Mouse (Mus musculus) embryonic facial prominence, embryonic 10.5 days (tissue): ENCODE measurements around the gene Sept8. TPM values are rescaled to one million over a fixed set of nuclear protein-coding genes. Genes with fewer than 3 reads are reported as not detected.

Experiments used
- DNase-seq: peaks from one replicate; pipeline ENCODE4 v3.0.0-alpha.2; 2017; ENCODE audit warnings: low spot score
- H3K27ac ChIP-seq: fragments of 300-500 bp; sonication (generic); replicated peaks from 2 replicates; pipeline ENCODE4 v1.5.1; 2016; ENCODE audit warnings: mild to moderate bottlenecking
- H3K27me3 ChIP-seq: fragments of 300-500 bp; sonication (generic); replicated peaks from 2 replicates; pipeline ENCODE4 v1.6.1; 2016; ENCODE audit warnings: low read depth, mild to moderate bottlenecking; ENCODE audit not compliant: poor library complexity, severe bottlenecking
- H3K36me3 ChIP-seq: fragments of 300-500 bp; sonication (generic); replicated peaks from 2 replicates; pipeline ENCODE4 v1.6.1; 2016; ENCODE audit warnings: mild to moderate bottlenecking, moderate library complexity
- H3K4me1 ChIP-seq: fragments of 300-500 bp; sonication (generic); 2 replicates; pipeline ENCODE4 v1.6.1; 2016
- H3K4me3 ChIP-seq: fragments of 300-500 bp; sonication (generic); 2 replicates; pipeline ENCODE4 v1.5.1; 2016; ENCODE audit warnings: mild to moderate bottlenecking, moderate library complexity
- H3K9me3 ChIP-seq: fragments of 300-500 bp; sonication (generic); 2 replicates; pipeline ENCODE4 v1.6.1; 2016; ENCODE audit warnings: mild to moderate bottlenecking
- WGBS: fragments of 180-500 bp; shearing (Covaris S2); methylation state at CpG from one replicate; pipeline ENCODE4 v1.1.7; 2016; 5-methylcytosine and 5-hydroxymethylcytosine counted together
- polyA plus RNA-seq: library from polyadenylated mRNA; unstranded; fragments of >200 nt; fragmentation: Nextera tagmentation; extraction: Ambion mirVana; gene quantifications from 2 replicates; pipeline ENCODE4 v1.2.1, GENCODE M21; 2016

The Sept8 gene
- polyA plus RNA-seq, 1 experiment from 2014 or later: 19.0 TPM

DNA sequence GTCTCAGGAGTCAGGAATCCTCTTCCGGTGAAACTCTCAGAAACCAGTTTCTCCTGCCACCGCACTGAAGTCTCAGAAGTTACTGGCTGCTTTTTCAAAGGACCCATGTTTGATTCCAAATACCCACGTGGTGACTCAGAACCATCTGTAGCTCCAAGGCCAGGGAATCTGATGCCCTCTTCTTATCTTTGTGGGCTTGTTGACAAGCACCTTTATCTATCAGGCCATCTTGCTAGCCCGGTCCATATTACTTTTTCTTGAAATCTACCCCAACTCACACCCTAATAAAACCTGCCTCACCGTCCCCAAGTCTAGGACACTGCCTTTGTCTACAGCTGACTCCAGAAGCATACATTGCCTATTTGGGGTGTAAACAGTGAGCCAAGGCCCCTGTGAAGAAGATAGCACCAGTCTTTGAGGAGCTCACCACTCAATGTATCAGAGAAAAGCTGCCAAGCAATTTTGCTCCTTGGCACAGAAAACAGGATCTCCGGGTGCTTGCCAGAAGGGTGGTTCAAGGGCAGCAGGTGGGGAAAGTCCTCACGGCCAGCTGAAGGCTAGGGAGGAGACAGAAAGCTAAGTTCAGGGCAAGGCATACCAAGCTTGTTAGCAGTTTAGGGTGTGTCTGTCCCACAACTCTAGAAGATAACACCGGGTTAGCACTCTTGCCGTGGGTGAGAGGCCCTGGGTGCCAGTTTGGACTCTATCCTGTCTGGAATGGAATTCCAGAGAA is 35.7 kb upstream of the Sept8 start:
- no peak overlapping the region for H3K4me3 ChIP-seq

DNA sequence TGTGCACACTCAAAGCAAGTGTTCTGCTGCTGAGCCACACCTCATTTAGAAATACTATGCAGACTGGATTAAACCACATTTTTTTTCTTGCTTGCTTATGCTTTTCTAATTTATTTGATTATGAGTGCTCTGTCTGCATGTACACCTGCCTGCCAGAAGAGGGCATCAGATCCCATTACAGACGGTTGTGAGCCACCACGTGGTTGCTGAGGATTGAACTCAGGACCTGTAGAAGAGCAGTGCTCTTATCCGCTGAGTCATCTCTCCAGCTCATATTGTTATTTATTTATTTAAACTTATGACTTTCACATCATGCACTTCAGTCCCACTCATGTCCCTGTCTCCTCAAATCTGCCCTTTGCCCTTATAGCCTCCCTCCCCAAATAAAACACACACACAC is 33.3 kb upstream of the Sept8 start:
- DNase-seq: no peak
- Histone ChIP-seq H3K27me3 (peaks cover 71% of the 10 kb centered on the region), H3K4me3 (no peak overlapping the region), H3K27ac (no peak overlapping the region), H3K36me3 (no peaks in the 10 kb centered on the region), H3K9me3 (no peaks in the 10 kb centered on the region), H3K4me1 (peaks cover 24% of the 10 kb centered on the region)
- WGBS: 41% methylated on average over 3 of the region's 3 CpGs

More for the DNA sequence above, 35.7 kb upstream of the Sept8 start:
- Histone ChIP-seq H3K27ac (no peak overlapping the region), H3K9me3 (peaks cover 8% of the 10 kb centered on the region), H3K27me3 (peaks cover 80% of the 10 kb centered on the region), H3K36me3 (no peaks in the 10 kb centered on the region; the same call in 1 of the 2 replicates), H3K4me1 (peaks cover 36% of the 10 kb centered on the region)
- WGBS: 79% methylated on average over 9 of the region's 9 CpGs
- DNase-seq: no peak

DNA sequence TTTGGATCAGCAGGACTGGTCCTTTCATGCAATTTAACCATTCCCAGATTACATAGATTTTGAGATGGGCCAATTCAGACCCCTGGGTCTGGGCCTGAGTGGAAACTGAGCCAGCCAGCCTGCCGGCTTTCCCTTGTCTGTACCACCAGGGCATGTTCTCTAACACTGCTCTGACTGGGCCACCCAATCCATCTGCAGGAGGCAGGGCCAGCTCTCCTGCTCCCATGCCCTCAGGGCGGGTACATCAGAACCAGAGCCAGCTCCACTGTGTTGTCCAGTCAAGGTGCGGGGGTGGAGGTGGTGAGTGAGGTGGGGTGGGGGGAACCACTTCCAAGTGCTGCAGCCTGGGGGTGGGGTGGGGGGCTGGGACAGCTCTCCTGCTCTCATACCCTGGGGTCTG is 32.7 kb upstream of the Sept8 start:
- no peak overlapping the region for H3K27ac ChIP-seq

GRCm38 (mm10) chr11:53486822-53487594 is 32.0 kb upstream of the Sept8 start:
- no peaks in the 10 kb centered on the region for H3K9me3 ChIP-seq
- peaks cover 32% of the 10 kb centered on the region for H3K4me1 ChIP-seq
- peaks cover 62% of the 10 kb centered on the region for H3K27me3 ChIP-seq
- H3K4me3 ChIP-seq: peak overlapping the region; percentile 46
- DNase-seq: peak; percentile 56
- 8% methylated on average over 27 of the region's 27 CpGs for WGBS
- H3K27ac ChIP-seq: no peak overlapping the region
- no peaks in the 10 kb centered on the region for H3K36me3 ChIP-seq

More for the DNA sequence above, 32.7 kb upstream of the Sept8 start:
- DNase-seq: no peak
- Histone ChIP-seq H3K9me3 (no peaks in the 10 kb centered on the region), H3K36me3 (no peaks in the 10 kb centered on the region), H3K27me3 (peaks cover 68% of the 10 kb centered on the region), H3K4me3 (peak overlapping the region; percentile 46; the same call in 1 of the 2 replicates), H3K4me1 (peaks cover 25% of the 10 kb centered on the region)
- WGBS: 57% methylated on average over 3 of the region's 3 CpGs

GRCm38 (mm10) chr11:53489007-53489406 is 30.1 kb upstream of the Sept8 start:
- no peak for DNase-seq
- 89% methylated on average over 5 of the region's 5 CpGs for WGBS
- Histone ChIP-seq H3K9me3 (no peaks in the 10 kb centered on the region), H3K4me1 (peaks cover 51% of the 10 kb centered on the region), H3K27ac (no peak overlapping the region), H3K27me3 (peaks cover 48% of the 10 kb centered on the region), H3K36me3 (no peaks in the 10 kb centered on the region), H3K4me3 (no peak overlapping the region)

- no peaks in the 10 kb centered on the region for H3K9me3 ChIP-seq
- peaks cover 48% of the 10 kb centered on the region for H3K27me3 ChIP-seq
- no peaks in the 10 kb centered on the region for H3K36me3 ChIP-seq
- H3K4me1 ChIP-seq: peaks cover 51% of the 10 kb centered on the region
- H3K4me3 ChIP-seq: no peak overlapping the region
- WGBS: 62% methylated on average over 9 of the region's 9 CpGs
- no peak overlapping the region for H3K27ac ChIP-seq
- no peak for DNase-seq
These were observed 29.6 kb upstream of the Sept8 start for GRCm38 (mm10) chr11:53489421-53489820.

- peak; percentile 54 for DNase-seq
- Histone ChIP-seq H3K27ac (peak overlapping the region; percentile 65), H3K4me1 (peaks cover 62% of the 10 kb centered on the region), H3K27me3 (peaks cover 39% of the 10 kb centered on the region), H3K36me3 (no peaks in the 10 kb centered on the region), H3K4me3 (0 out of 2 replicates have a peak overlapping the region, but pooled peaks have one; percentile 12), H3K9me3 (no peaks in the 10 kb centered on the region)
- 9% methylated on average over 8 of the region's 8 CpGs for WGBS
These were observed 27.1 kb upstream of the Sept8 start for GRCm38 (mm10) chr11:53491954-53492401.

DNA sequence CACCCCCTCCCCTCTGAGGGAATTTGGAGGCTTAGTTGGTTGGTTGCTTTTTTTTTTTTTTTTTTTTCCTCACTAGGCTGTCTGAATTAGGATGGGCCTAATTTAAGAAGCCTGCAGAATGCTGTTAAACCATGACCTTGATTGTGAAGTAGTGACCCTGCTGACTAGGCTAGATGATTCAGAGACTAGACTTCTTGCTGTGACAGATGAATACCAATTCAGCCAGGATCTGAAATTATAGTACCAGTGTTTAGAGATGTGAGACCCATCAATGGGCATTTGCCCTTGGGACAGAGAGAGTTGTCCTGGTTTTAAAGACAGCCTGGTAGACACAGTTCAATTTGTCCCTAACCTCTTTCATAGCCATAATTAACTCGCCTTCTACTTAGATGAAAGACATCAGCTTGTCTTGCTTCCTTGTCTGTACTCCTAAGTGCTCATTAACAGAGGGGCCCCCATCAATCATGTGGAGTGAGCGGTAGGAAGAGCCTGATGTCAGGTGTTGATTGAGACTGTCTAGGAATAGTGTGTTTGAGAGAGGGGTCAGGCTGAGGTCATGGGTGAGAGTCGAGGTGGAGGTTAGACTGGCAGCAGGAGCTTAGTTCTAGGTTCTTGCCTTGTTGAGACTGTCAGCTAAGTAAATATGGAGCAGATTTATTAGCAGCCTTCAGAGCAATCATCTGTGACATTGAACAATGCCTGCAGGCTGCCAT is 25.7 kb upstream of the Sept8 start:
- WGBS: 24% methylated on average over 3 of the region's 3 CpGs
- no peak overlapping the region; the same call in 1 of the 2 replicates for H3K27ac ChIP-seq
- peaks cover 53% of the 10 kb centered on the region for H3K4me1 ChIP-seq
- no peaks in the 10 kb centered on the region for H3K9me3 ChIP-seq
- no peaks in the 10 kb centered on the region for H3K36me3 ChIP-seq
- H3K27me3 ChIP-seq: peaks cover 39% of the 10 kb centered on the region
- peak; percentile 54 for DNase-seq
- H3K4me3 ChIP-seq: no peak overlapping the region

- Histone ChIP-seq H3K27ac (no peak overlapping the region), H3K27me3 (peaks cover 48% of the 10 kb centered on the region), H3K4me3 (no peak overlapping the region), H3K36me3 (no peaks in the 10 kb centered on the region), H3K4me1 (peaks cover 51% of the 10 kb centered on the region), H3K9me3 (no peaks in the 10 kb centered on the region)
- no peak for DNase-seq
- WGBS: 32% methylated on average over 6 of the region's 6 CpGs
These were observed 23.6 kb upstream of the Sept8 start for GRCm38 (mm10) chr11:53495417-53495816.

GRCm38 (mm10) chr11:53496946-53497345 is 22.1 kb upstream of the Sept8 start:
- Histone ChIP-seq H3K36me3 (no peaks in the 10 kb centered on the region), H3K27ac (peak overlapping the region; percentile 19; the same call in 1 of the 2 replicates), H3K9me3 (no peaks in the 10 kb centered on the region), H3K4me3 (no peak overlapping the region), H3K4me1 (peaks cover 53% of the 10 kb centered on the region), H3K27me3 (peaks cover 48% of the 10 kb centered on the region)
- 81% methylated on average over 6 of the region's 6 CpGs for WGBS
- DNase-seq: no peak

DNA sequence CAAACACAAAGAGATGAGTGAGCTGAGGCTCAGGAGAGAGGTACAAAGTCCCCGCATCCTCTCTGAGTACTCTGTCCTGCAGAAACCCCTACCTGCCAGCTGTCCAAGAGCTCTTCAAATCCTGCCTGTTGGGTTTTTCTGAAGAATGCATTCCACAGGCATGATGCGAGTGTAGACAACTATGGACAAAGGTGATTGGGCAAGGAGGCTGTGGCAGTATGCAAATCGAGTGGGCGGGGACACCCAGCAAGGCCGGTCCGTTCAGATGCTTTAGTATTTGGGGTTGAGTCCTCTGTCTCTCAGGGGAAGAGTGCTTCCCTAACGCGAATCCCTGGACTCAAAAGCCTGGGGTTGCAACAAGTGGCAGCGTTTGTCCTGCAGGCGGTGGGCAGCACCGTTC is 18.5 kb upstream of the Sept8 start:
- no peaks in the 10 kb centered on the region for H3K9me3 ChIP-seq
- peaks cover 48% of the 10 kb centered on the region for H3K27me3 ChIP-seq
- 10% methylated on average over 11 of the region's 11 CpGs for WGBS
- peaks cover 44% of the 10 kb centered on the region for H3K4me1 ChIP-seq
- no peaks in the 10 kb centered on the region for H3K36me3 ChIP-seq
- peak overlapping the region; percentile 19; the same call in 1 of the 2 replicates for H3K4me3 ChIP-seq
- DNase-seq: peak; percentile 63
- no peak overlapping the region for H3K27ac ChIP-seq

DNA sequence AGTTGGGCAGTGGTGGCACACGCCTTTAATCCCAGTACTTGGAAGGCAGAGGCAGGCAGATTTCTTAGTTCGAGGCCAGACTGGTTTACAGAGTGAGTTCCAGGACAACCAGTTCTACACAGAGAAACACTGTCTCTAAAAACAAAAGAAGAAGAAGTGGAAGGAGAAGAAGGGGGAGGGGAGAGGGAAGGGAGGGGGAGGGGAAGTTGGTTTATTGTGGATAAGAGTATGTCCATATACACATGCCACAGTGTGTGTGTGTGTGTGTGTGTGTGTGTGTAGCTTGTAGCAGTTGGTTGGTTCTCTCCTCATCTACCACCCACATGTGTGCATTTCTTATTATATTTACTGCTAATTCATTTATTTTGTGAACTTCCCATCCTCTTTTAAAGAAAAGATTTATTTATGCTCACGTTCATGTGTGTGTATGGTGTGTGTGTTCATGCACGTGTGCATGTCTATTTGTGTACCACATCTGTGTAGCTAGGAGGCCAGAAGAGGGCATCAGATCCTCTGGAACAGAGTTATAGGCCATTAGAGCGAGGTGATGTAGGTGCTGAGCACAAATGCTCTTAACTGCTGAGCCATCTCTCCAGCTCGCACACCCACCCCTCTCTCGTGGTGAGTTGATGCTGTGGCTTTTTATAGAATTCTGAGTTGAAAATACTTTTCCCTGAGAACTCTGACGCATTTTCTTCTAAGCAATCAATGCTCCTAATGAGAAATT is 16.9 kb upstream of the Sept8 start:
- peaks cover 39% of the 10 kb centered on the region for H3K27me3 ChIP-seq
- H3K27ac ChIP-seq: no peak overlapping the region
- no peak overlapping the region for H3K4me3 ChIP-seq
- DNase-seq: no peak
- H3K36me3 ChIP-seq: no peaks in the 10 kb centered on the region
- WGBS: 84% methylated on average over 8 of the region's 8 CpGs
- peaks cover 29% of the 10 kb centered on the region for H3K4me1 ChIP-seq
- no peaks in the 10 kb centered on the region for H3K9me3 ChIP-seq
